Mouse (Mus musculus): ENCODE measurements around the gene Olfr294.

Olfr294 gene

DNA sequence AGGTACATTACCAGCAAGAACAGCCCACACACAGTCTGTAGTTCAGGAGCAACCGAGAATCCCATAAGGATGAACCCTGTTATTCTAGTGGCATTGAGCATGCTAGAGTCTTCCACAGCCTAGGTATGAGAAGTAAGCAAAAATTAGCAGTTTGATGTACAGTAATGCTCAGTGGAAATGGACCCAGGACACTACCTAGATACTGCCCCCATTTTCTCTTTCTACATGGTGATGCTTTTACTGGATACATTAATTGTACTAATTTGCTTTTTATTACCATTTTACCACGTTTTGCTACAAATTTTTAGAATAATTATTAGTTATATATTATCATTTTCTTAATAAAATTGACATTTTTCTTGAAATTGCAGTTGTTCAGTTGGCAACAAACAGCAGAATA lies at the start of gene Olfr294:
Gene Olfr294, minus strand, starts transcription at position 101 of the 400 bp plus-strand sequence.
- in situ Hi-C loops (cut with MboI; ENCODE audit: unreplicated experiment in 2 of 2) = no loop called here

GRCm38 (mm10) chr7:86648761-86649160 lies 32.3 kb upstream of the Olfr294 start, which contains the start of gene Olfr293:
TSS of gene Olfr293 (plus strand) at chr7:86649061.
- in situ Hi-C loops (cut with MboI; ENCODE audit: unreplicated experiment in 2 of 2) = no loop called here

GRCm38 (mm10) chr7:86583562-86583961 lies 32.9 kb downstream of the Olfr294 start, which contains the start of gene Olfr295:
TSS of gene Olfr295 (plus strand) at chr7:86583862.
- in situ Hi-C loops (cut with MboI; ENCODE audit: unreplicated experiment in 2 of 2) = no loop called here

All from v-Abl transformed pro-B cells (cell line).